Mouse (Mus musculus) ES-E14 (cell line): ENCODE data around the gene Rnf111. TPM values are rescaled to one million over a fixed set of nuclear protein-coding genes. Genes with fewer than 3 reads are reported as not detected.
A peak's percentile ranks its signal among the peaks of the same experiment; 100 is the strongest.

Experiments
- DNase-seq: peaks from one replicate; pipeline ENCODE4 v3.0.0-alpha.2; 2013; ENCODE audit warnings: low read depth, low spot score
- H3K27ac ChIP-seq: 2 replicates; pipeline ENCODE4 v1.5.1; 2012; ENCODE audit warnings: low read depth, mild to moderate bottlenecking, low read length, moderate library complexity, mixed read lengths; ENCODE audit not compliant: poor library complexity, insufficient read depth, severe bottlenecking
- H3K36me3 ChIP-seq: 2 replicates; pipeline ENCODE4 v1.6.1; 2012; ENCODE audit warnings: mild to moderate bottlenecking, low read length, moderate library complexity, mixed read lengths; ENCODE audit not compliant: control insufficient read depth, poor library complexity, insufficient read depth, severe bottlenecking
- H3K4me1 ChIP-seq, 2 experiments: fragments of 150-350 bp in 1 of 2; sonication (generic) in 1 of 2; 2 replicates each; pipeline ENCODE4 v1.6.1; 2012; ENCODE audit warnings: low read length in 2 of 2, mild to moderate bottlenecking in 1 of 2, mixed read lengths in 1 of 2; ENCODE audit not compliant: control insufficient read depth in 2 of 2, insufficient read depth in 2 of 2, poor library complexity in 1 of 2
- H3K4me3 ChIP-seq, 2 experiments: fragments of 150-350 bp in 1 of 2; sonication (generic) in 1 of 2; 2 replicates each; pipeline ENCODE4 v1.5.1; 2012; ENCODE audit warnings: low read length in 2 of 2, low read depth in 1 of 2, mild to moderate bottlenecking in 1 of 2, mixed read lengths in 1 of 2; ENCODE audit not compliant: insufficient read depth in 1 of 2, poor library complexity in 1 of 2, severe bottlenecking in 1 of 2
- H3K9ac ChIP-seq: 2 replicates; pipeline ENCODE4 v1.6.1; 2012; ENCODE audit warnings: low read depth, mild to moderate bottlenecking, low read length, mixed read lengths; ENCODE audit not compliant: poor library complexity, insufficient read depth, severe bottlenecking
- H3K9me3 ChIP-seq: fragments of 150-350 bp; sonication (generic); 2 replicates; pipeline ENCODE4 v1.6.1; 2012; ENCODE audit warnings: low read depth, mild to moderate bottlenecking, low read length; ENCODE audit not compliant: control insufficient read depth, insufficient read depth
- CHD2 ChIP-seq: IDR thresholded peaks from 2 replicates; pipeline ENCODE4 v1.6.1; 2014; ENCODE audit warnings: mild to moderate bottlenecking, low read depth, low read length, inconsistent platforms
- HCFC1 ChIP-seq: IDR thresholded peaks from 2 replicates; pipeline ENCODE4 v1.6.1; 2012; ENCODE audit warnings: low read length, inconsistent platforms, borderline replicate concordance; ENCODE audit not compliant: insufficient read depth
- MAFK ChIP-seq: IDR thresholded peaks from 2 replicates; pipeline ENCODE4 v1.6.1; 2014; ENCODE audit warnings: mild to moderate bottlenecking, low read depth, low read length, inconsistent platforms; ENCODE audit not compliant: insufficient read depth
- ZC3H11A ChIP-seq: IDR thresholded peaks from 2 replicates; pipeline ENCODE4 v1.6.1; 2012; ENCODE audit warnings: low read depth, mild to moderate bottlenecking, inconsistent platforms, low read length, borderline replicate concordance
- ZNF384 ChIP-seq: IDR thresholded peaks from 2 replicates; pipeline ENCODE4 v1.6.1; 2012; ENCODE audit warnings: low read depth, low read length, inconsistent platforms
- in situ Hi-C, 2 experiments: fragments of 600-800 bp; cut with MboI; formaldehyde crosslinking; loops; one replicate each; pipeline ENCODE4 v1.15.1; 2025; ENCODE audit warnings: low sequenced_read_pairs in 2 of 2, inconsistent platforms in 1 of 2; ENCODE audit not compliant: unreplicated experiment in 2 of 2
- total RNA-seq: library from RNA; depleted of rRNA; stranded (reverse); fragments of 300-350 nt; gene quantifications from 2 replicates; pipeline ENCODE4 v1.2.3, GENCODE M21; 2012

The Rnf111 gene
- total RNA-seq, 1 experiment, result 24.3 TPM

DNA sequence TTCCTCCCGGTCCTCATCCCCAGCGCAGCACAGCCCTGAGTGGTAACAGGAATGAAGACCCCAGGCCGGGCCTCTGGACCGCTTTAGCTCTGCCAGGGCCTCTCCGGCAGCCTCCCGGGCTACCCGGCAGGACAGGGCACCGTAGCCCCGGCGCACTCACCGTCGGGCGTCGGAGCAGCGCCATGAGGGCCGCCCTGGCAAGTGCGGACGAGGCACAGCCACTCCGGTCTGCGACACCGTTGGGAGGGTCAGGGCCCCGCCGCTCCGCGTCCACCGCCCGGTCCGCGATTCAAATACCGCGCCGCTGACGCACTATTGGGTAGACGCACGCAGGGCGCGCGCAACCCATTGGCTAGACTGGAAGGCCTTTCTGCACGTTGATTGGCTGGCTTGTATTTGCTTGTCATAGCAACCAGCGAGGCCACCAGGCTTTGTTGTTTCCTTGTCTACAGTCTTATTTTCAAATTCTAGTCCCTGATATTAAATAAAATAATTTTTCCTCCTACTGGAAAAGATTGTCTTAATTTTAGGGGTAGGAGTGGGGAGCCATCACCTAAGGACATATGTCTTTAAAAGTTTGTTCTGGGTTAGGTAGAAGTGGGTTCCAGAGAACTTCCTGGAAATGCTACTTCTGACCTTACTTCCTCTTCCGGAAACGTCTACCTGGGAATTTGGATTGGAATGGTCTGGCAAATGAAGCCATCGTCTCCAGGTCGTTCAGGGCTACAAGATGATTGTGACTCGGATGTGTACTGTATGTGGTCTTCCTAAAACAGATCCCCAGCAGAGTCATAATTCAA, 82.1 kb downstream of the Rnf111 start, which contains the start of gene Ccnb2:
Gene Ccnb2, minus strand, starts transcription at position 291 of the 800 bp plus-strand sequence.
- TF ChIP-seq HCFC1, result no peak; the same call in 1 of the 2 replicates
- TF ChIP-seq CHD2, result peak; percentile 63; the same call in 1 of the 2 replicates
- Histone ChIP-seq H3K9me3 (no peaks in the 10 kb centered on the region), H3K9ac (peak within 1 kb of the TSS; percentile 98), H3K36me3 (peaks cover 9% of the 10 kb centered on the region), H3K4me1 (peaks cover 3 to 8% of the 10 kb centered on the region in 2 experiments; a peak in 3 of 4 replicates), H3K4me3 (peak within 1 kb of the TSS; percentile 87 to 95), H3K27ac (peak within 1 kb of the TSS; percentile 88)
- DNase-seq, result peak; percentile 85
- in situ Hi-C loops, result no loop called here

DNA sequence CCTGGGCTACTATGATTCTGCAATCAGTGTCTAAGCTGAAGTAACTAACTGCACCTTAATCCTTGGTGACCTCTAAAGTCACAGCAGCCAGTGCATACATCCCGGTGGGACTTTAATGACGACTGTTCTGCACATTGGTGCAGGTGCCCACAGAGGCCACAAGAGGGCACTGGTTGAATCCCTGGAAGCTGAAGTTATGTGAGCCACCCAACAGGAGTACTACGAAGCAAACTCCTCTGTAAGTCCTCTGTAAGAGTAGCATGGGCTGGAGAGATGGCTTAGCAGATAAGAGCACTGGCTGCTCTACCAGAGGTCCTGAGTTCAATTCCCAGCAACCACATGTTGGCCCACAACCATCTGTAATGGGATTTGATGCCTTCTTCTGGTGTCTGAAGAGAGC, 87.1 kb downstream of the Rnf111 start:
- no peak overlapping the region for H3K4me3 ChIP-seq
- TF ChIP-seq ZC3H11A (peak; percentile 76; the same call in 1 of the 2 replicates), CHD2 (no peak)
- peaks cover 44% of the 10 kb centered on the region for H3K36me3 ChIP-seq
- no peak overlapping the region for H3K9ac ChIP-seq
- in situ Hi-C loops, result loop anchor here in 1 of 2 experiments (10.0 kb wide), 1 partner anchor 108 kb away; no protein-coding TSS in a partner anchor
- no peaks in the 10 kb centered on the region for H3K9me3 ChIP-seq
- H3K27ac ChIP-seq, result no peak overlapping the region
- peak; percentile 46 for DNase-seq
- H3K4me1 ChIP-seq, result peaks cover 3 to 8% of the 10 kb centered on the region in 2 experiments; a peak in 3 of 4 replicates

DNA sequence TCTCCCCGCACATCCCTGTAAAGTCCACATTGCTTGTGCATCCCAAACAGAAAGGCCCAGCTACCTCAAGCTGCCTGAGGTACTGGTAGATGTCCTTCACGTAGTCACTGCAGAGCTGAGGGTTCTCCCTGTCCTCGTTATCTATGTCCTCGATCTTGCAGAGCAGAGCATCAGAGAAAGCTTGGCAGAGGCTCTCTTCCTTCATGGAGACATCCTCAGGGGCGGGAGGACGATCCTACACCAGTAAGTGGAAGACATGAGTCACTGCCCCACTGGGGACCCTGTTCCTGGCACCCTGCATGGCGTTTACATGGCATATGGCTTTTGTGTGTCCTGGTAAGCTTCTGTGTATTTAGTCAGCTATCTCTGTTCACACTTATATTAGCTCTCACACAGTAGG, 90.5 kb downstream of the Rnf111 start:
- no peaks in the 10 kb centered on the region for H3K9me3 ChIP-seq
- no peak overlapping the region for H3K9ac ChIP-seq
- TF ChIP-seq MAFK (no peak), HCFC1 (no peak), CHD2 (no peak), ZNF384 (no peak), ZC3H11A (no peak)
- H3K4me3 ChIP-seq, result no peak overlapping the region
- in situ Hi-C loops, result loop anchor here in 1 of 2 experiments (10.0 kb wide), 1 partner anchor 112 kb away; no protein-coding TSS in a partner anchor
- peaks cover 66% of the 10 kb centered on the region for H3K36me3 ChIP-seq
- no peak overlapping the region for H3K27ac ChIP-seq
- no peak for DNase-seq
- H3K4me1 ChIP-seq, result peaks cover 0 to 3% of the 10 kb centered on the region in 2 experiments; a peak in 1 of 4 replicates

DNA sequence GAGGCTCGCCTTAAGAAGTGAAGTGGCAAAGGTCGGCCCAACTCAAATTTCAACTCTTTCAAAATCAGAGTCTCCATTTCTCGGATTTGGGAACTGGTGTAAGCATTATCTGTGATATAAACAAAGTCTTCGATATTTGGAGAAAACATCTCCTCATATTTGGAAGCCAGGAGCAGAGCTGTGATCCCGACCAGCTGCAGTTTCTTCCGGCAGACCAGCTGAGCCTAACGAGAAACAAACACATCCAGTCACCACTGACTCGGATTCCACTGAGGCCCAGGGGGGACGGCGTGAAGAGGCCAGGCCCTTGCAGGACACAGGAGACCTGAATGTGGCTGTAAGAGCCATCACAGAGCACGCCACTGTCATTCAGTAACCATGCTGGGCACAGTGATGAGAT, 92.9 kb downstream of the Rnf111 start:
- no peaks in the 10 kb centered on the region for H3K9me3 ChIP-seq
- in situ Hi-C loops, result loop anchor here in 1 of 2 experiments (10.0 kb wide), 1 partner anchor 114 kb away; no protein-coding TSS in a partner anchor
- TF ChIP-seq HCFC1 (no peak), ZC3H11A (no peak), ZNF384 (no peak)
- H3K9ac ChIP-seq, result no peak overlapping the region
- no peak overlapping the region for H3K27ac ChIP-seq
- no peaks in the 10 kb centered on the region for H3K4me1 ChIP-seq
- no peak overlapping the region for H3K4me3 ChIP-seq
- no peak for DNase-seq
- peaks cover 59% of the 10 kb centered on the region for H3K36me3 ChIP-seq
